Mouse (Mus musculus): ENCODE data around the gene Odr4. TPM values are rescaled to one million over a fixed set of nuclear protein-coding genes. Genes with fewer than 3 reads are reported as not detected.

Odr4 gene
- polyA plus RNA-seq, 1 experiment, result 41.1 TPM

DNA sequence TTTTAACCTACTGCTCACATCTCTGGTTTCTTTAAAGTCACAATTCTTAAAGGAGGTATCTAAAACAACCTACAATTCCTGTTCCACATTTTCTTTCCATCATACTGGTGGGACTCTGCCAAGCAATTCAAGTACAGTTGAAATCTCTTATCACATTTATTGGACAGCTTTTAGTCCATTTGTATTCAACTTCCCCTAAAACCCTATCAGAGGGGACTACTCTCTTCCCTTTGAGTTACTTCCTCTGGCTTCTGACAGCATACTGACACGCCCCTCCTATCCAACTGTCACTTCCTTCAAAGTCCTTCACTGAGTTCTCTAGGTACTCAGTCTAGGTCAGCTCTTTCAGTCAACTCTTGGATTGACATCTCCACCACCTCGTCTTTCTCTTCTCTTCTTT is 57.8 kb downstream of the Odr4 start:
- no peak overlapping the region for H3K4me3 ChIP-seq (ENCODE audit: insufficient read depth, low read length)
- no peaks in the 10 kb centered on the region for H3K4me1 ChIP-seq (ENCODE audit: control insufficient read depth, insufficient read depth, low read length)
- H3K27ac ChIP-seq (ENCODE audit: insufficient read depth, low read length), result no peak overlapping the region
- TF ChIP-seq POLR2A (IDR thresholded peaks at IDR 0.05; ENCODE audit: extremely low read depth, insufficient read depth, low read length), result no peak
- TF ChIP-seq CTCF (IDR thresholded peaks at IDR 0.05; ENCODE audit: extremely low read depth, insufficient read depth, low read length), result no peak

DNA sequence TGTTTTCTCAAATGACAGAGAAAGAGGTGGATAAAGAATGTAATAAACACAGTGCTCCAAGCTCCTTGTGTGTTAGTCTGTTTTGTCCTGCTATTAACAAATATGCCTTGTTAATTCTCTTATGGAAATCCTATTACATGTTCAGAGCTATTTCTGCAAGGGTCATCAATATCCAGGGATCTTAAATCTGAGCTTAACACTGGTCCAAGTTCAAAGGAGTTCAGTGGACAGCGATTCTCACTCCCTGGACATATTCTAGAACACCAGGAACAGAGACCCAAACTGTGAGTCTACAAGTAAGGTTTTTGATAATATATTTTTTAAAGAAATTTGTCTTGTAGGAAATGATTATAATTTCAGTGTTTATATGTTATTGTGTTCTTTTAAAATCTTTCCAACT is 73.7 kb downstream of the Odr4 start, which contains the start of gene Pdc:
Gene Pdc (plus strand): TSS at position 213 of the 400 bp plus-strand sequence.
- no peak within 1 kb of the TSS for H3K4me3 ChIP-seq (ENCODE audit: insufficient read depth, low read length)
- TF ChIP-seq POLR2A (IDR thresholded peaks at IDR 0.05; ENCODE audit: extremely low read depth, insufficient read depth, low read length) (no peak), CTCF (IDR thresholded peaks at IDR 0.05; ENCODE audit: extremely low read depth, insufficient read depth, low read length) (no peak)

More for the DNA sequence above, 73.7 kb downstream of the Odr4 start, which contains the start of gene Pdc:
- Histone ChIP-seq H3K4me1 (ENCODE audit: control insufficient read depth, insufficient read depth, low read length) (no peaks in the 10 kb centered on the region; the same call in 1 of the 2 replicates), H3K27ac (ENCODE audit: insufficient read depth, low read length) (no peak within 1 kb of the TSS)

Other genes starting within 250 kb of the Odr4 start
- gene Pdc, start 73.7 kb downstream of the Odr4 start, polyA plus RNA-seq (2012; rRNA removed), result not detected in 2 replicates
- 73.7 and 74.3 TPM in 2 replicates for gene Tpr, start 242 bp downstream of the Odr4 start, polyA plus RNA-seq (2012; rRNA removed)
- 3.1 and 4.5 TPM in 2 replicates for gene Prg4, start 73.1 kb upstream of the Odr4 start, polyA plus RNA-seq (2012; rRNA removed)

Measured in cortical plate, adult 2 months (tissue).